Mouse (Mus musculus): ENCODE results near the gene Gna15. TPM values are rescaled to one million over a fixed set of nuclear protein-coding genes. Genes with fewer than 3 reads are reported as not detected.

Gene Gna15
- total and polyA plus RNA-seq, 3 experiments, result 23.0 to 142 (median 33.0) TPM

DNA sequence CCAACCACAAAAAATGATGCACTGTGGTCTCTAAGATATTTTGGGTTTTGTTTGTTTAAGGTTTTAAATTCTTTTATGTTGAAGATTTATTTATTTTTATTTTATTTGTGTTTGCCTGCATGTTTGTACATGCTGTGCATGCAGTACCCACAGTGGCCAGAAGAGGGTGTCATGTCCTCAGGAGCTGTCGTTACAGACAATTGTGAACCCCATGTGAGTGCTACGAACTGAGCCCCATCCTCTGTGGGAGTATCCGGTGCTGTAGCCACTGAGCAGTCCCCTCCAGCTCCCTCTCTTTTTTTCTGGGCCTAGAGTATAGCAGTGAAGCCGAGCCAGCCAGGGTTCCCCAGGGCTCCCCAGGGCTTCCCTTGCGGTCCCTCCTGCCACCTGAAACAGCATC is 29.2 kb upstream of the Gna15 start:
- peak; percentile 78 for DNase-seq (ENCODE audit: low read depth, low spot score)
- no peaks in the 10 kb centered on the region for H3K9me3 ChIP-seq (replicated peaks; ENCODE audit: insufficient read depth, low read length)
- no peak overlapping the region for H3K27ac ChIP-seq (ENCODE audit: control insufficient read depth, low read depth, low read length)

DNA sequence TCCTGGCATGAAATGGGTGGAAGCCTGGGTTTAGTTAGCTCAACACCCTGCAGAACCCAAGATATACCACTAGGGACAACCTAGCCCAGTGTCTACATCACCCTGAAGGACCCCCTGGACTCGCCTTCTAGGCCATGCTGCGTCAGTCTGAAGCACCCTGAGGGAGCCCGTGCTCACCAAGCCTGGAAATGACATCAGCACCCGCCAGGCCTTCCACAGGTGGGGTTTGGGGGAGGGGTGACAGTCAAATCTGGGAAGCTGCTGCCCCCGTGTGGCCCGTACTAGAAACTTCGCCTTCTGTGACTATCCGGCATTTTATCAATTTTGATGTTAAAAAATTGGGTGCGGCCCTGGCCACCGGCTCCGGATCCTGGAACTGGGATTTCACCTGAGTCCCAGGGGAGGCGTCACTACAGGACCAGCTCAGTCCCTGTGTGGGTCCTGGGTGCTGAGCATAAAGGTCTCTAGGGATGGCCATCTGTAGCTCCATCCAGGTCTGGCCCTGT is 27.6 kb upstream of the Gna15 start:
- Histone ChIP-seq H3K9ac (ENCODE audit: control insufficient read depth, low read depth, low read length, poor library complexity, severe bottlenecking) (peak overlapping the region; percentile 35), H3K79me2 (ENCODE audit: control insufficient read depth, insufficient read depth, low read length, poor library complexity) (no peaks in the 10 kb centered on the region), H3K4me1 (ENCODE audit: control insufficient read depth in 1 of 2, insufficient read depth in 2 of 2, low read length in 2 of 2) (peaks cover 6 to 19% of the 10 kb centered on the region in 2 experiments), H3K4me3 (ENCODE audit: control insufficient read depth in 1 of 2, insufficient read depth in 1 of 2, low read depth in 2 of 2, low read length in 2 of 2) (peak overlapping the region in 1 of 2 experiments; percentile 26; a peak in 1 of 4 replicates), H3K9me3 (replicated peaks; ENCODE audit: insufficient read depth, low read length) (no peaks in the 10 kb centered on the region), H3K27me3 (ENCODE audit: control insufficient read depth in 1 of 2, insufficient read depth in 2 of 2, low read length in 2 of 2) (no peaks in the 10 kb centered on the region), H3K36me3 (ENCODE audit: control insufficient read depth in 1 of 2, insufficient read depth in 2 of 2, low read length in 2 of 2) (peaks cover 0 to 7% of the 10 kb centered on the region in 2 experiments; a peak in 2 of 4 replicates), H3K27ac (ENCODE audit: control insufficient read depth, low read depth, low read length) (0 out of 2 replicates have a peak overlapping the region, but pooled peaks have one; percentile 23)
- DNase-seq (ENCODE audit: low read depth, low spot score), result peak; percentile 89
- peak; percentile 17 to 56; a peak in 2 of 4 replicates for TF ChIP-seq EP300 (IDR thresholded peaks at IDR 0.05; ENCODE audit: low read depth in 1 of 2, low read length in 2 of 2)
- no peak for TF ChIP-seq USF1 (IDR thresholded peaks at IDR 0.05; ENCODE audit: low read depth, low read length)
- TF ChIP-seq POLR2AphosphoS2 (IDR thresholded peaks at IDR 0.05; ENCODE audit: low read length), result no peak
- TF ChIP-seq MAFK (IDR thresholded peaks at IDR 0.05; ENCODE audit: borderline replicate concordance, low read depth, low read length), result 0 out of 2 replicates have a peak, but pooled peaks have one; percentile 31
- TF ChIP-seq RCOR1 (IDR thresholded peaks at IDR 0.05; ENCODE audit: low read depth, low read length), result no peak
- TF ChIP-seq ZKSCAN1 (IDR thresholded peaks at IDR 0.05; ENCODE audit: low read depth, low read length), result peak; percentile 74; the same call in 1 of the 2 replicates
- TF ChIP-seq MYC (IDR thresholded peaks at IDR 0.05; ENCODE audit: low read depth, low read length), result peak; percentile 69
- TF ChIP-seq POLR2A (IDR thresholded peaks at IDR 0.05; ENCODE audit: control insufficient read depth in 1 of 2, insufficient read depth in 1 of 2, low read depth in 1 of 2, low read length in 2 of 2, poor library complexity in 1 of 2), result no peak; a peak in 1 of 4 replicates
- TF ChIP-seq JUND (IDR thresholded peaks at IDR 0.05; ENCODE audit: low read depth, low read length), result no peak; the same call in 1 of the 2 replicates
- no peak for TF ChIP-seq GATA1 (IDR thresholded peaks at IDR 0.05; ENCODE audit: low read depth, low read length)
- TF ChIP-seq MXI1 (IDR thresholded peaks at IDR 0.05; ENCODE audit: low read depth, low read length), result peak; percentile 75
- TF ChIP-seq ZNF384 (IDR thresholded peaks at IDR 0.05; ENCODE audit: low read depth, low read length), result peak; percentile 26; the same call in 1 of the 2 replicates
- TF ChIP-seq BHLHE40 (IDR thresholded peaks at IDR 0.05; ENCODE audit: borderline replicate concordance, low read depth, low read length), result peak; percentile 78
- TF ChIP-seq RAD21 (IDR thresholded peaks at IDR 0.05; ENCODE audit: low read depth, low read length), result peak; percentile 77
- no peak for TF ChIP-seq USF2 (IDR thresholded peaks at IDR 0.05; ENCODE audit: borderline replicate concordance in 1 of 2, insufficient read depth in 1 of 2, low read depth in 1 of 2, low read length in 2 of 2)
- TF ChIP-seq NRF1 (IDR thresholded peaks at IDR 0.05; ENCODE audit: insufficient read depth, low read depth, low read length, poor library complexity, severe bottlenecking), result no peak
- peak; percentile 81 for TF ChIP-seq CHD2 (IDR thresholded peaks at IDR 0.05; ENCODE audit: low read length)
- peak; percentile 82 to 97 (median 86) for TF ChIP-seq CTCF (IDR thresholded peaks at IDR 0.05 in 2 of 3, conservative IDR thresholded peaks at IDR 0.05 in 1 of 3; ENCODE audit: control insufficient read depth in 1 of 3, insufficient read depth in 1 of 3, low read depth in 2 of 3, low read length in 3 of 3, poor library complexity in 1 of 3, severe bottlenecking in 1 of 3)
- TF ChIP-seq MYB (IDR thresholded peaks at IDR 0.05; ENCODE audit: low read depth, low read length), result no peak
- TF ChIP-seq POLR2AphosphoS5 (IDR thresholded peaks at IDR 0.05; ENCODE audit: borderline replicate concordance, low read depth, low read length), result no peak
- TF ChIP-seq NELFE (IDR thresholded peaks at IDR 0.05; ENCODE audit: low read depth, low read length), result peak; percentile 51
- peak; percentile 37; the same call in 1 of the 2 replicates for TF ChIP-seq KAT2A (conservative IDR thresholded peaks at IDR 0.05; ENCODE audit: low read depth, low read length)
- 0 out of 2 replicates have a peak, but pooled peaks have one; percentile 43 for TF ChIP-seq E2F4 (IDR thresholded peaks at IDR 0.05; ENCODE audit: borderline replicate concordance, low read depth, low read length)
- peak; percentile 52; the same call in 1 of the 2 replicates for TF ChIP-seq GABPA (IDR thresholded peaks at IDR 0.05; ENCODE audit: low read depth, low read length)
- TF ChIP-seq ELF1 (IDR thresholded peaks at IDR 0.05; ENCODE audit: low read depth, low read length), result 0 out of 2 replicates have a peak, but pooled peaks have one; percentile 27
- peak; percentile 90 for TF ChIP-seq SIN3A (IDR thresholded peaks at IDR 0.05; ENCODE audit: low read length)
- peak; percentile 59 for TF ChIP-seq ZC3H11A (IDR thresholded peaks at IDR 0.05; ENCODE audit: low read depth, low read length)
- TF ChIP-seq MAX (IDR thresholded peaks at IDR 0.05; ENCODE audit: low read length), result peak; percentile 58; the same call in 1 of the 2 replicates

More for the DNA sequence above, 29.2 kb upstream of the Gna15 start:
- Histone ChIP-seq H3K27me3 (ENCODE audit: control insufficient read depth in 1 of 2, insufficient read depth in 2 of 2, low read length in 2 of 2) (no peaks in the 10 kb centered on the region), H3K79me2 (ENCODE audit: control insufficient read depth, insufficient read depth, low read length, poor library complexity) (no peaks in the 10 kb centered on the region), H3K4me3 (ENCODE audit: control insufficient read depth in 1 of 2, insufficient read depth in 1 of 2, low read depth in 2 of 2, low read length in 2 of 2) (no peak overlapping the region), H3K36me3 (ENCODE audit: control insufficient read depth in 1 of 2, insufficient read depth in 2 of 2, low read length in 2 of 2) (peaks cover 0 to 6% of the 10 kb centered on the region in 2 experiments; a peak in 1 of 4 replicates), H3K9ac (ENCODE audit: control insufficient read depth, low read depth, low read length, poor library complexity, severe bottlenecking) (no peak overlapping the region), H3K4me1 (ENCODE audit: control insufficient read depth in 1 of 2, insufficient read depth in 2 of 2, low read length in 2 of 2) (peaks cover 4 to 17% of the 10 kb centered on the region in 2 experiments)
- TF ChIP-seq MAZ (IDR thresholded peaks at IDR 0.05; ENCODE audit: low read depth, low read length), result no peak
- TF ChIP-seq GATA1 (IDR thresholded peaks at IDR 0.05; ENCODE audit: low read depth, low read length), result no peak
- no peak for TF ChIP-seq TCF12 (IDR thresholded peaks at IDR 0.05; ENCODE audit: low read depth, low read length)
- TF ChIP-seq RAD21 (IDR thresholded peaks at IDR 0.05; ENCODE audit: low read depth, low read length), result peak; percentile 56
- TF ChIP-seq CTCF (IDR thresholded peaks at IDR 0.05 in 2 of 3, conservative IDR thresholded peaks at IDR 0.05 in 1 of 3; ENCODE audit: control insufficient read depth in 1 of 3, insufficient read depth in 1 of 3, low read depth in 2 of 3, low read length in 3 of 3, poor library complexity in 1 of 3, severe bottlenecking in 1 of 3), result peak; percentile 66 to 79 (median 68)
- TF ChIP-seq SMC3 (IDR thresholded peaks at IDR 0.05; ENCODE audit: low read depth, low read length), result peak; percentile 55

Data from MEL (cell line).